Mouse (Mus musculus) midbrain, embryonic 12.5 days (tissue): Measurements from ENCODE around the gene 6720489N17Rik. TPM values are rescaled to one million over a fixed set of nuclear protein-coding genes. Genes with fewer than 3 reads are reported as not detected.
A peak's percentile ranks its signal among the peaks of the same experiment; 100 is the strongest.
"Not testable (repeated sequence)": the region's sequence is repeated elsewhere in the genome, so short reads cannot be mapped to it uniquely, and the experiment has no call there.

Source experiments
- ATAC-seq: fragments of 200-750 bp; cut with Nextera tagmentation; 2 replicates; pipeline ENCODE4 v1.8.0; 2017; ENCODE audit warnings: low read depth, moderate TSS enrichment, moderate library complexity; ENCODE audit not compliant: low FRiP score
- H3K27ac ChIP-seq: fragments of 300-500 bp; sonication (generic); replicated peaks from 2 replicates; pipeline ENCODE4 v1.5.1; 2016; ENCODE audit warnings: mild to moderate bottlenecking
- H3K27me3 ChIP-seq: fragments of 300-500 bp; sonication (generic); 2 replicates; pipeline ENCODE4 v1.6.1; 2016; ENCODE audit warnings: mild to moderate bottlenecking
- H3K36me3 ChIP-seq: fragments of 300-500 bp; sonication (generic); 2 replicates; pipeline ENCODE4 v1.6.1; 2016
- H3K4me1 ChIP-seq: fragments of 300-500 bp; sonication (generic); 2 replicates; pipeline ENCODE4 v1.6.1; 2016
- H3K4me2 ChIP-seq: fragments of 300-500 bp; sonication (generic); replicated peaks from 2 replicates; pipeline ENCODE4 v1.6.1; 2016; ENCODE audit warnings: mild to moderate bottlenecking, moderate library complexity
- H3K4me3 ChIP-seq: fragments of 300-500 bp; sonication (generic); 2 replicates; pipeline ENCODE4 v1.5.1; 2016; ENCODE audit warnings: mild to moderate bottlenecking
- H3K9ac ChIP-seq: fragments of 300-500 bp; sonication (generic); replicated peaks from 2 replicates; pipeline ENCODE4 v1.6.1; 2016; ENCODE audit warnings: mild to moderate bottlenecking, moderate library complexity
- H3K9me3 ChIP-seq: fragments of 300-500 bp; sonication (generic); 2 replicates; pipeline ENCODE4 v1.6.1; 2016; ENCODE audit warnings: mild to moderate bottlenecking
- WGBS: fragments of 180-500 bp; shearing (Covaris S2); methylation state at CpG from one replicate; pipeline ENCODE4 v1.1.7; 2016; 5-methylcytosine and 5-hydroxymethylcytosine counted together
- polyA plus RNA-seq: library from polyadenylated mRNA; unstranded; fragments of >200 nt; fragmentation: Nextera tagmentation; extraction: Ambion mirVana; gene quantifications from 2 replicates; pipeline ENCODE4 v1.2.1, GENCODE M21; 2016

The 6720489N17Rik gene
- polyA plus RNA-seq: 12.2 TPM in 2 replicates

- H3K4me2 ChIP-seq: peak within 1 kb of the TSS; percentile 49
- not testable (repeated sequence) for H3K27me3 ChIP-seq, H3K9me3 ChIP-seq, H3K4me1 ChIP-seq, H3K36me3 ChIP-seq, H3K27ac ChIP-seq
- H3K4me3 ChIP-seq: peak within 1 kb of the TSS; percentile 49
- WGBS: 2% methylated on average over 15 of the region's 15 CpGs
- peak within 1 kb of the TSS; percentile 50 for H3K9ac ChIP-seq
- ATAC-seq: peak; percentile 100
Observed at GRCm38 (mm10) chr13:62623577-62624276, at the start of gene 6720489N17Rik. Gene 6720489N17Rik (minus strand): TSS chr13:62624182.

GRCm38 (mm10) chr13:62653369-62653743 is 29.4 kb upstream of the 6720489N17Rik start:
- H3K9ac ChIP-seq: peak overlapping the region; percentile 62; the same call in 1 of the 2 replicates
- 27% methylated on average over 8 of the region's 8 CpGs for WGBS
- peak; percentile 91 for ATAC-seq

DNA sequence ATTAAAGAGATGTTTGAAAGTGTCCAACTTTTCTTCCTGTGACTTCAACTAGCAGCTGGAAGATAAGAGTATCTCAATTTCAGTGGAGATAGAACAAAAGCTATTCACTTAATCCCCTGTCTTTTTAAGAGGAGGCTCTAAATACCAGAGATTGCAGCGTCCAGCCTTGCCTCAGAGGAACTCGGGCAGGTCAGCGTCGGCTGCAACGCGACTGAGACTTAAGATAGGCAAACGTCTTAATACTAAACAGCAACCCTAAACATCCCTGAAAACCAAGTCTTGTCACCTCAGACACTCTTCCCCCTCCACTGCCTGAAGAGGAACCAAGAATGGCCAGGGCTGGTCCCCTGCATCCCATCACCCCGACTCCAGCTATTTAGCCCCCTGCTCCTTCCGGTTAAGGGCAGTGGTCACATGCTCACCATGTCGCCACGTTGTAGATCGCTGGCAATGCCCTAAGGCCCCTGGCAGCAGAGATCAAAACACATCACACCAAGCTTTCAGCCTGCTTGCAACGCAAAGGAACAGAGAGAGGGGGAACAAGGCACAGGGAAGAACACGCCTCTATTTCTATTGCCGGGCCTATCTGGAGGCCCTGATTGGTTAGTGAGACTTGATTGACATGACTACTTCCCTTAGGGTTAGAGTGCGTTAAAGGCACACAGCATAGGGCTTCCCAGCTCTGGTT is 28.8 kb upstream of the 6720489N17Rik start:
- H3K27me3 ChIP-seq, H3K36me3 ChIP-seq, H3K9me3 ChIP-seq, H3K4me1 ChIP-seq: not testable (repeated sequence)
- peak overlapping the region; percentile 52; the same call in 1 of the 2 replicates for H3K27ac ChIP-seq
- WGBS: under 1% methylated on average over 16 of the region's 16 CpGs
- peak overlapping the region; percentile 52 for H3K4me2 ChIP-seq
- peak overlapping the region; percentile 58 for H3K4me3 ChIP-seq
- peak overlapping the region; percentile 62 for H3K9ac ChIP-seq
- ATAC-seq: peak; percentile 100

More at GRCm38 (mm10) chr13:62653369-62653743, 29.4 kb upstream of the 6720489N17Rik start:
- Histone ChIP-seq H3K36me3 (no peaks in the 10 kb centered on the region), H3K9me3 (0 out of 2 replicates have a peak, but pooled peaks cover 4% of the 10 kb centered on the region), H3K27me3 (no peaks in the 10 kb centered on the region), H3K4me1 (no peaks in the 10 kb centered on the region), H3K4me3 (peak overlapping the region; percentile 58), H3K4me2 (peak overlapping the region; percentile 52), H3K27ac (peak overlapping the region; percentile 52; the same call in 1 of the 2 replicates)

DNA sequence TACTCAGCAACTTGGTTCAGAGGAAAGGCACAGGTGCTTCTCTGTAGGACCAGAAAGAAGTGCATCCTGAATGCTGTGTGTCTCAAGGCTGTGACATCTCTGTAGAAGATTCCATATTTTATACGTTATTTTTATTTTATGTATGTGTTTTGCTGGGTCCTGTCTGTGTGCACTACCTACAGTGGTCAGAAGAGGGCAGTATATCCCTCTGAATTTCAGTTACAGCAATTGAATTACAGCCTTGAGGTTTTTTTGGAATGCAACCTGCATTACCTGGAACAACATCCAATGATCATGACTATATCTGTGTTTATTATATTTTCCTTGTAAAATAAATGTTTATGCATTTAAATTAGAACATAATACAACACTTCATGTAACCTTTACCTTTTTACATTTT is 3.1 kb upstream of the 6720489N17Rik start:
- H3K4me2 ChIP-seq, ATAC-seq, H3K27ac ChIP-seq, H3K9me3 ChIP-seq, H3K4me3 ChIP-seq, H3K27me3 ChIP-seq, H3K36me3 ChIP-seq, H3K9ac ChIP-seq, H3K4me1 ChIP-seq: not testable (repeated sequence)
- 50% methylated on average over 1 of the region's 1 CpGs for WGBS

GRCm38 (mm10) chr13:62624277-62624665 is 289 bp upstream of the 6720489N17Rik start:
- Histone ChIP-seq H3K4me3 (peak overlapping the region; percentile 49), H3K4me2 (peak overlapping the region; percentile 49), H3K9ac (peak overlapping the region; percentile 50; the same call in 1 of the 2 replicates)
- not testable (repeated sequence) for H3K4me1 ChIP-seq, H3K27ac ChIP-seq, H3K27me3 ChIP-seq, H3K9me3 ChIP-seq, H3K36me3 ChIP-seq
- WGBS: 10% methylated on average over 7 of the region's 7 CpGs
- peak; percentile 87 for ATAC-seq

DNA sequence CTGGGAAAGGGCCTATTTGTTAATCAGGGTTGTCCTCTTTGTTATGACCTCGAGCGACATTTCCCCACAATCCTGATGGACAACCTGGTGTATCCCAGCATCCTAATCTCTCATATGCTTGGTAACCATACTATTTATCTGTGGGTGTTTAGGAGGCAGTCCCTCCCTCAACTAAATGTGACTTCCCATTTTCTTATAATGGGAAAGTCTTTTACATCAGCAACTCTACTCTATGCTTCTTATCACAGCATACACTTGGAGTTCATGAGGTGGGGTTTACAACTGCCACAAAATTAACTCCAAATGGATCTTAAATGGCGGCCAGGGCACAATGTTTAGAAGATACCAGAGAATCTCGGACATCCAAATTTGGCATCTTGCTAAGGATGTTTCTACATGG is 6.5 kb downstream of the 6720489N17Rik start:
- not testable (repeated sequence) for H3K4me3 ChIP-seq, H3K36me3 ChIP-seq, ATAC-seq, H3K27me3 ChIP-seq, H3K4me2 ChIP-seq, H3K4me1 ChIP-seq, H3K27ac ChIP-seq, H3K9ac ChIP-seq
- WGBS: 97% methylated on average over 4 of the region's 4 CpGs
- peaks cover 12% of the 10 kb centered on the region for H3K9me3 ChIP-seq

DNA sequence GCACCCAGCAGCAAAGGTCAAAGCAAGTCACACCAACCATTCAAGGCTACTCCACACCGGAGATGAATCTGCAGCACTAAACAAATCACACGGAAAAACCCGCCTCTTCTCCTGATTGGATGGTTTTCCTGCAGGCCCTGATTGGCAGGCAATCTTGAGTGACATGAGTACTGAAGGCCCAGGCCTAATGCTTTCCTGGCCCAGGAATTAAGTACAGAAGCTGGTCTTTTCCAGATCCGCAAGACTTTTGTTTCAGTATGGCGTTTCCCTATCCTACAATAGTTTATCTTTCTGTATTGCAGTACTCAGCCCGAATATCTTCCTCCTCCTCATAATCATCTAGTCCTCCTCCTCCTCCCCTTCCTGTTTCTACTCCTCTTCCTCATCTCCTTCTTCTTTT is 52.9 kb downstream of the 6720489N17Rik start, which contains the start of gene Zfp934:
TSS of gene Zfp934 (minus strand) at position 101 of the 400 bp plus-strand sequence.
- ATAC-seq, H3K36me3 ChIP-seq, H3K9me3 ChIP-seq, H3K4me3 ChIP-seq, H3K4me2 ChIP-seq, H3K9ac ChIP-seq, H3K27ac ChIP-seq, H3K4me1 ChIP-seq, H3K27me3 ChIP-seq: not testable (repeated sequence)
- 92% methylated on average over 4 of the region's 6 CpGs for WGBS

DNA sequence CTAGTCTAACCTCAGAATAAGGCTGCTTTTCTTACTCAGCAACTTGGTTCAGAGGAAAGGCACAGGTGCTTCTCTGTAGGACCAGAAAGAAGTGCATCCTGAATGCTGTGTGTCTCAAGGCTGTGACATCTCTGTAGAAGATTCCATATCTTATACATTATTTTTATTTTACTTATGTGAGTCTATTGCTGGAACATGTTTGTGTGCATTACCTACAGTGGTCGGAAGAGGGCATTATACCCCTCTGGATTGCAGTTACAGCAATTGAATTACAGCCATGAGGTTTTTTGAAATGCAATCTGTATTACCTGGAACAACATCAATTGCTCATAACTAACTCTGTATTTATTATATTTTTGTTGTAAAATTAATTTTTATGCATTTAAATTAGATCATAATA is 62.3 kb downstream of the 6720489N17Rik start:
- not testable (repeated sequence) for H3K27me3 ChIP-seq, H3K9ac ChIP-seq, H3K9me3 ChIP-seq, H3K36me3 ChIP-seq, H3K4me1 ChIP-seq, H3K27ac ChIP-seq, H3K4me2 ChIP-seq, ATAC-seq, H3K4me3 ChIP-seq
- WGBS: 9% methylated on average over 1 of the region's 1 CpGs

GRCm38 (mm10) chr13:62558189-62559110 is 65.5 kb downstream of the 6720489N17Rik start, which contains the start of gene Zfp935:
Gene Zfp935 (minus strand): TSS chr13:62558511.
- peak; percentile 65; the same call in 1 of the 2 replicates for ATAC-seq
- peak within 1 kb of the TSS; percentile 46 for H3K4me2 ChIP-seq
- not testable (repeated sequence) for H3K4me1 ChIP-seq

More at GRCm38 (mm10) chr13:62558189-62559110, 65.5 kb downstream of the 6720489N17Rik start, which contains the start of gene Zfp935:
- Histone ChIP-seq H3K36me3 (peaks cover 17% of the 10 kb centered on the region), H3K9ac (peak within 1 kb of the TSS; percentile 52), H3K4me3 (peak within 1 kb of the TSS; percentile 51), H3K9me3 (0 out of 2 replicates have a peak, but pooled peaks cover 11% of the 10 kb centered on the region)
- 5% methylated on average over 27 of the region's 27 CpGs for WGBS
- H3K27me3 ChIP-seq, H3K27ac ChIP-seq: not testable (repeated sequence)
